ENCODE assay signal across 9 mouse cellular contexts in the genomic region with DNA sequence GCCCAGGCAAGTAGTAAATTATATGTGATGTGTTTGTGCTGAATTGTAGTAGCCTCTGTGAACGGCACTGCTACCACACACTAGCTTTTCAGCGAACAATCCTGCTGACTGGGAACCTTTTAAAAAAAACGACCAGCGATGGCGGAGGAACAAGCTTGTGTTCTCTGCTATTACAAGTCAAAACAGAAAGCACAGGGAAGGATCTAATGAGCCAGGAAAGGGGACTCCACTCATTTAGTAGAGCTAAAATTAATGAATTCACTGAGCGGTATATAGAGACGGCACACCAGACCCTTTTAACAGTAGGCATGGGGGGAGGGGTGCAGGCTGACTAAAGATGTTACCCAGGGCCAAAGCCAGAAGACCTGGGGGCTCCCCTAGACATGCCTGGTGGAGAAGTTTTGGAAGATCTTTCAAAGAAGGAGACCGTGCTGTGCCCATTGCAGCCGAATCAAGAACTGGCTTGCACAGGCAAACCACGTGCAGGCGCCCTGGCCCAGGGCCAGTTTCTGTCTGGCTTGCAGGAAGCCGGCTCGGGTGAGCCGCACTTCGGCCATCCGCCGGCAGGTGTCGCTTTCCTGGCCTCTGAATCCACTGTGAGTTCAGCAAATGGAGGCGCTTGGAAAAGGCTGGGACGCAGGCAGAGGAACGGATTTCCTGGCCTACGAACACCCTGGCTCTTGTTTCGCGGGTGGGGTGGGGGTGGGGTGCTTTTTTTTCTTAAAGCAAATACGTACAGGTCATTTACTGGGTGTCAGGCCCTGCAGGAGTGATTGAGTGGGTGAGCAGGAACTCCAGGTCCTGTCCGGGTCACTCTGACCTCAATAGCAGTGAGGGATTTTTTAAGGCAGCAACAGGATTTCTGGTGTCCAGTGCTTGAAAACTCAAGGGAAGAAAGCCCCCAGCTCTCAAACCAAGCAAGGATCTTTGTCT. TPM values are rescaled to one million over a fixed set of nuclear protein-coding genes. Genes with fewer than 3 reads are reported as not detected.
DNase-seq lines count a peak whose midpoint lies in the region; ATAC-seq and TF ChIP-seq lines count a peak whose summit lies in the region.
"Had no signal": no experiment of that assay in that cellular context is flagged by ENCODE, and none has a peak within 500 bp of the region (broad histone marks: within the 10 kb centered on the region; RNA-seq: fewer than 3 reads in every experiment).

No protein-coding gene starts in this region.

- H3K27me3 ChIP-seq in heart, embryonic 14.5 days (ENCODE audit: control insufficient read depth, insufficient read depth, low read length): no peaks in the 10 kb centered on the region
- no peaks in the 10 kb centered on the region for H3K27me3 ChIP-seq in liver, embryonic 11.5 days (replicated peaks; ENCODE audit: control insufficient read depth, insufficient read depth, low read length)
- H3K27me3 ChIP-seq in myocyte (ENCODE audit: control insufficient read depth, insufficient read depth, insufficient read length): no peaks in the 10 kb centered on the region

- DNase-seq in fibroblast of lung, adult 2 months (ENCODE audit: low read depth): peak; percentile 96
- peak; percentile 100 for DNase-seq in kidney, postnatal 10 days
- peak; percentile 99 for DNase-seq in liver, embryonic 11.5 days (ENCODE audit: low spot score)
- DNase-seq in spleen, postnatal 4 days (ENCODE audit: low spot score in 2 of 2): peak; percentile 97 to 100

- WGBS in heart, embryonic 14.5 days: 10% methylated on average over 26 of the region's 26 CpGs
- 15% methylated on average over 26 of the region's 26 CpGs for WGBS in liver, embryonic 11.5 days

- H3K4me1 ChIP-seq in brown adipose tissue, adult 24 weeks (ENCODE audit: control insufficient read depth, insufficient read depth, insufficient read length, low read length): 0 out of 2 replicates have a peak, but pooled peaks cover 3% of the 10 kb centered on the region
- H3K4me1 ChIP-seq in heart, embryonic 14.5 days (ENCODE audit: control insufficient read depth in 2 of 2, insufficient read depth in 2 of 2, low read length in 2 of 2): peaks cover 6 to 14% of the 10 kb centered on the region in 2 experiments
- H3K4me1 ChIP-seq in liver, embryonic 11.5 days (replicated peaks; ENCODE audit: control insufficient read depth, insufficient read depth, low read length): peaks cover 22% of the 10 kb centered on the region

- peak overlapping the region; percentile 71 for H3K9ac ChIP-seq in heart, embryonic 14.5 days (ENCODE audit: low read length)
- peak overlapping the region; percentile 55; the same call in 1 of the 2 replicates for H3K9ac ChIP-seq in liver, embryonic 11.5 days (ENCODE audit: low read depth, low read length)

- H3K79me2 ChIP-seq in myocyte (ENCODE audit: control insufficient read depth, insufficient read depth): no peaks in the 10 kb centered on the region

- H3K27ac ChIP-seq in brown adipose tissue, adult 24 weeks (replicated peaks; ENCODE audit: low read depth, low read length): peak overlapping the region; percentile 74
- H3K27ac ChIP-seq in heart, embryonic 14.5 days (replicated peaks in 1 of 2; ENCODE audit: control insufficient read depth in 1 of 2, insufficient read depth in 1 of 2, low read depth in 2 of 2, low read length in 2 of 2): peak overlapping the region; percentile 70
- H3K27ac ChIP-seq in liver, embryonic 11.5 days (ENCODE audit: low read depth, low read length): peak overlapping the region; percentile 43; the same call in 1 of the 2 replicates

- no peak overlapping the region for H3ac ChIP-seq in myocyte (ENCODE audit: control insufficient read depth, insufficient read length)

- H3K4me3 ChIP-seq in brown adipose tissue, adult 24 weeks (ENCODE audit: insufficient read depth, low read depth, low read length): peak overlapping the region; percentile 51
- H3K4me3 ChIP-seq in heart, embryonic 14.5 days (ENCODE audit: control insufficient read depth in 1 of 2, insufficient read depth in 1 of 2, low read depth in 1 of 2, low read length in 2 of 2): peak overlapping the region; percentile 25 to 30
- H3K4me3 ChIP-seq in liver, embryonic 11.5 days (ENCODE audit: low read depth, low read length): peak overlapping the region; percentile 24; the same call in 1 of the 2 replicates
- H3K4me3 ChIP-seq in myocyte: no peak overlapping the region

- TF ChIP-seq POLR2A in myocyte (IDR thresholded peaks at IDR 0.05; ENCODE audit: insufficient read length, low read depth): no peak

- H3K9me3 ChIP-seq in heart, embryonic 14.5 days (ENCODE audit: control insufficient read depth, low read length): no peaks in the 10 kb centered on the region
- no peaks in the 10 kb centered on the region for H3K9me3 ChIP-seq in liver, embryonic 11.5 days (ENCODE audit: control insufficient read depth, low read length)

- peak; percentile 90 for ATAC-seq in CD4-positive, CD25-positive, alpha-beta regulatory T cell, adult 4 months
- peak; percentile 70 for ATAC-seq in heart, embryonic 14.5 days (ENCODE audit: insufficient number of reproducible peaks, insufficient read depth, low FRiP score, low read depth)
- ATAC-seq in liver, embryonic 11.5 days (replicated peaks; ENCODE audit: low FRiP score): peak; percentile 82

- no peaks in the 10 kb centered on the region for H3K36me3 ChIP-seq in heart, embryonic 14.5 days (ENCODE audit: control insufficient read depth, insufficient read depth, low read length)
- H3K36me3 ChIP-seq in liver, embryonic 11.5 days (ENCODE audit: control insufficient read depth, insufficient read depth, low read length): no peaks in the 10 kb centered on the region
- no peaks in the 10 kb centered on the region for H3K36me3 ChIP-seq in myocyte (ENCODE audit: control insufficient read depth, insufficient read depth)

- peak overlapping the region; percentile 68 for H3K4me2 ChIP-seq in heart, embryonic 14.5 days (ENCODE audit: low read length)
- peak overlapping the region; percentile 64 for H3K4me2 ChIP-seq in liver, embryonic 11.5 days
- H3K4me2 ChIP-seq in myocyte (ENCODE audit: low read depth): peak overlapping the region; percentile 65

TF ChIP-seq in myocyte, 11 proteins besides CTCF, POLR2A, EP300 and RAD21:
- TF ChIP-seq SRF (IDR thresholded peaks at IDR 0.05; ENCODE audit: control insufficient read depth, insufficient read length, low read depth): no peak
- peak; percentile 91 for TF ChIP-seq USF1 (IDR thresholded peaks at IDR 0.05; ENCODE audit: low read depth)

RNA-seq across cellular contexts. Expression of gene Gm42791, which starts 11.7 kb away (rescaled TPM):
- 1 to 10 TPM; 1.3 to 1.4 TPM for polyA plus RNA-seq in CD4-positive, CD25-positive, alpha-beta regulatory T cell, adult 4 months (2017; shearing (Covaris generic))
- polyA plus RNA-seq in brown adipose tissue, adult 24 weeks (2012; ENCODE audit: insufficient read depth, insufficient read length, missing spikeins): not detected in 2 replicates
- polyA plus RNA-seq in heart, embryonic 14.5 days (2014; fragmentation: Nextera tagmentation; extraction: Ambion mirVana): 1.4 TPM in 1 of 2 replicates, not detected in the other
- not detected in 2 replicates for polyA plus RNA-seq in liver, embryonic 11.5 days (2014; fragmentation: Nextera tagmentation; extraction: Ambion mirVana)
- polyA plus RNA-seq in myocyte (2012; fragmentation: generic; extraction: Trizol): 0.11 TPM
- polyA plus RNA-seq: gonadal fat pad, adult 2 months had no signal
